Mouse (Mus musculus) cerebellum, adult 2 months (tissue): ENCODE data around the gene Hyou1.

ENCODE experiments used
- CTCF ChIP-seq: fragments of 200-500 bp; IDR thresholded peaks from 2 replicates; pipeline ENCODE4 v1.5.1; 2011; ENCODE audit warnings: low read depth, mild to moderate bottlenecking, control low read depth, low read length, moderate library complexity, borderline replicate concordance; ENCODE audit not compliant: insufficient read depth
- POLR2A ChIP-seq: fragments of 200-500 bp; IDR thresholded peaks from 2 replicates; pipeline ENCODE4 v1.6.1; 2011; ENCODE audit warnings: low read length, control low read depth, borderline replicate concordance; ENCODE audit not compliant: insufficient read depth

- TF ChIP-seq CTCF (no peak), POLR2A (no peak)
Observed at GRCm38 (mm10) chr9:44332918-44333638, 46.2 kb upstream of the Hyou1 start.
